Mouse (Mus musculus): ENCODE data around the gene Baz2b.

DNA sequence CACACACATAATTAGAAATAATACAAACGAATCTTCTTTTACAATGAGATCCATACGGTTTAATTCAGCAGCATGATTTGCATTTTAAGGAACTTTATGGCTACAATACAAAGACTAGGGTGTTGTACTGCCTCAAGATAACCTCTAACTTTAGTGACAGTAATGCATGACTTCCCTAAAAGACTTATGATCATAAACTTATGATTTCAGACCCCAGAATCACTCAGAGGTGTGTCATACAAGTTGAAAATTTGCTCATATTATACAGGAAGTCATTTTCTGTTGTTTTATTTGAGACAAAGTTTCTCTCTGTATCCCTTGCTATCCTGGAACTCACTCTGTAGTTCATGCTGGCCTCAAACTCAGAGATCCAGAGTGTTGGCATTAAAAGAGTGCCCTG lies 89.0 kb downstream of the Baz2b start:
- TF ChIP-seq POLR2A (IDR thresholded peaks at IDR 0.05; ENCODE audit: insufficient read depth, low read depth, low read length), result no peak
- TF ChIP-seq CTCF (IDR thresholded peaks at IDR 0.05; ENCODE audit: insufficient read depth, low read depth, low read length), result no peak
